Mouse (Mus musculus) CD4-positive, CD25-positive, alpha-beta regulatory T cell, adult 2 months (primary cell): ENCODE data around the gene Rabl6.
A peak's percentile ranks its signal among the peaks of the same experiment; 100 is the strongest.
"Not testable (repeated sequence)": the region's sequence is repeated elsewhere in the genome, so short reads cannot be mapped to it uniquely, and the experiment has no call there.

Experiments
- DNase-seq: peaks from one replicate; pipeline ENCODE4 v3.0.0-alpha.2; 2012; ENCODE audit warnings: low read depth, low spot score

Rabl6 gene

DNA sequence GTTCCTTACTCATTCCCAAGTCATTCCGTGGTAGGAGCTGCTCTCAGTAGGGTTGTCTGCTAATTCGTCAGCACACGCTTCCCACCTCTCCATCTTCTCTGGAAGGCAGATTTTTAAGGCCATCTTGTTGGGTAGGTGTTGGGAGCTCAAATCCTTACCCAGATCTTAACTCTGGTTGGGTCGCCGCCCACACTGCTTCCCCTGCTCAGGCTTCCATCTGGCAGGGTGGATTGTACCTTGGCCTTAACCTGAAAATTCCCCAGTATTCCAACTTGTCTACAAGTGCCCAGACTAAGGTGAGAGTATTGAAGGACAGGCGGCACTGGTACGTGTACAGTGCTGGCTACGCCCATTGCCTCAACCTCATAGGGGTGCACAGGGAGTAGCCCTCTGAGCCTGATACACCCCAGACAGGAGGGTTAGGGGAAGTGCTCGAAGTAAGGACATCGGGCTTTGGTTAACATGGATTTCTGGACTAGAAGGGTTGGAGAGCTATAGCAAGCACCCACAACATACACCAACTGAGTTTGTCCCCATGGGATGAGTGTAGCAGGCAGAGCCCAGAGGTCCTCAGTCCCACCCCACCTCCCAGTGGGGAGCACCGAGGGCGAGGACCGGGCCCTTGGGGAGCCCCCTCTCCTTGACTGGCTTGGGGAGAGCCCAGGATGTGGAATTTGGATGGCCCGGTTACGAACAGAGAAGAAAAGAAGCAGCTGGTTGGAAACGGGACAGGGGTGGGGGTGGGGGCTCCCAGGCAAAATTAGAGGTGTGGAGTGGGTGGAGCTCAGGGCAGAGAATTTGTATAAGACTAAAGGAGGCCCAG, 32.1 kb downstream of the Rabl6 start:
- DNase-seq: no peak

DNA sequence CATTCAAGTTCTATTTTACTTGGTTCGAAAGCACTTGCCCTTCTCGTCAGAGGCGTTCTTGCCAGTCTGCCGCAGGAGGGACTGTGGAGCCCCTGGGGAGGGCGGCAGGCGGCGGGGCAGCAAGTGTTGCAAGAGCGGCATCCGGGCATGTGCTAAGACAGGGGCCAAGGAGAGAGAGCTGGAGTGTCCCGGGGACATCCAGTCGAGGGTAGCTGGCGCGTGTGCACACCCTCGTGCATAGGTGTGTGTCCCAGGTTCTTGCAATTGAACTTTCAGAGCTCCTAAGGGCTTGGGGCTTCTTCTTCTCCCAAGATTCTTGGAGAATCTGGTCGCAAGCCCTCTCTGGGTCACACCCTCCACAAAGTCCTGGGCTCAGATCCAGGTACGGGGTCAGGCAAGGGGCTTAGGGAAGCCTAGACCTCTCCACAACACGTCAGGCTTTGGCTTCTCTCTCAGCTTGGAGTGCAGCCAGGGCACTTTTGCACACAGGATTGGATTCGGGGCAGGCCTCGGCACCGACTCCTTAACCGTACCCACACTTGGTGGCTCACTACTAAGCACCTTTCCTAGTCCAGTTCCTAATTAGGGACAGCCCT, 32.8 kb downstream of the Rabl6 start:
- peak; percentile 60 for DNase-seq

DNA sequence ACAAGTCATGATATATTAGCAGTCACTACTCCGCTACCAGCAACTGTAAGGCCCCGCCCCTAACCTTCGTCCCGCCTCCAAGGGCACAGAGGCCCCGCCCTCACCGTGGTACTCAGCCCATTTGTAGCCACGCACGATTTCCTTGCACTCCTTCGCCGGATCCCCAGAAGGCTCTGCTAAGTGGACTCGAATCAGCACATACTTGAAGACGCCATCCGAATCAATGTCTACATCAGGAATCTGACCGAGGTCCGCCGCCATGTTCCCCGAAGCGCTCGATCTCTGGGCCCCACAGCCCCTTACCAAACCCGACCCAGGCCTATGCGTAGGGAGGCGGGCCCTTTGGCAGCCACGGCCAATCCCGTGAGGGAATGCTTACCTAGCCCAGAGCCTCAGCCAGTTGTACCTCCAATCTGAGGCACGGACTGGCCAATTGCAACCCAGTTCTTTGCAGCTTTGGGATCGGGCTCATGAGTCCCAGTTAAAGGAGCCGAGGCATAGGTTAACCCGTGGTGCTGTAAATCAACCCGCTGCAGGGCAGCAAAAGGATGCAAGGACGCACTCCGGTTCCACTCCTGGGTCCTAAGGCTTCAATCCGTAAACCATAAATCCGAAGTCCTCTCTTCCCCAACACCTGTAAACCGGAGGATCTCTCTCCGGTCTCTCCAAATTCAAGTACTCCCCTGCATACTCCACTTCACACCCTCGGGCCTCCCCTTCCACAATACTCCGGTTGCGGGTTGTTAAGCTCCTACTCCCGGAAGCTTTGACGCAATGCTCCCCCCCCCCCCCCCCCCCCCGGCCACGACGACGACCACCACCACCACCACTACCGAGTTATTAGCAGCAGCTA, 33.5 kb downstream of the Rabl6 start, which contains the start of the genes Mamdc4 and Phpt1:
Gene Mamdc4, minus strand, starts transcription at position 267 of the 853 bp plus-strand sequence.
Gene Phpt1, minus strand, starts transcription at position 646 of the 853 bp plus-strand sequence.
- peak; percentile 97 for DNase-seq

DNA sequence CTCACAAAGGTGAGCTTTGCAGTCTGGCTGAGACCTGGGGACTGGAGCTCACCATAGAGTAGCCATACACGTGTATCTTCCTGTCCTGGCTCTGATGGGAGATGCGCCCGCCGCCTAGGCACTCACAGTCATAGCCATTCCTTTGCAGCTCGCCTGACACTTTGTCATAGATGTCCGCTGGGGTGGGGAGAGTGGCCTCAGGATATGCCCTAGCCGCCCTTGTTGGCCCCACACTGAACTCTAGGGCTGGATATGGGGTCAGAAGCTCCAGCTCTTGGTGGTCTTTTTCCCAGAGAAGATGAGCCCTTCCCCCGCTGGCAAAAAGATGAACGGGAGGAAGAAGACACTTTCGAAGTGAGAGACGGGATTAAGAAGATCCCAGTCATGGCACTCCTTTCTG, 34.2 kb downstream of the Rabl6 start:
- DNase-seq: no peak

DNA sequence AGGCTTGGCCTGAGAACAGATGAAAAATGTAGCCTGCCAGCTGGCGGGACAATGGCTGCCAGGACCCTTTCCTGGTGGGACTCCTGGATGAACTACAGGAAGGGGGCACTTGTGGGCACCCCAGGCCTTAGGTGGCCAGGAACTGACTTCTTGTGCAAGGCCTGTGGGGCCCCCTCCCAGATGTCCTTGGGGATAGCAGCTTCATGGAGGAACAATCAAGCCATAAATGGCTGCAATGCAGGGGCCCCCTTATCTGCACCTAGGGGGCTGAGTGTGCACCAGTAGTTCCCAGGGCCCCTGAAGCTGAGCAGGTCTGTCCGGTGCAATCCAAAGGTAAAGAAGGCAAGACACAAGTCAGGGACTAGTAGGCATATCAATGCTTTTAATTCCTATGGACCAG, 35.3 kb downstream of the Rabl6 start:
- no peak for DNase-seq

DNA sequence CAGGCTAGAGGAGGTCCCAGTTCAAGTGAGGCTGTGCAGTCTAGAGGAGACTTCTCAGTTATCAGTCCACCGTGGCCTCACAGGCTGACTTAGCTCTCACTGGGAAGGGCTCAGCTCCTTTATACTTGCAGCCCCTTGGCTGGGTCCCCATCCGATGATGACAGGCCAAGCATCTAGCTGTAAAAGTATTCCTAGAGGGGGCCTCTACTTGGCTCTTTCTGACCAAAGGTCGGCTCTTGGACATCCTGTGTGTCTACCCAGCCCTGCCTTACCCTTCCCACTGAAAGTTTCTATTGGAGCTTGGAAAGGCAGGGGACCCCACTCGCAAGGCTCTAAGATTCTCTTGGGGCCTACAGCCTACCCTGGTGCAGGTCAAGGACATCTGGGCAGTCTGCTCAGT, 37.1 kb downstream of the Rabl6 start:
- DNase-seq: no peak

DNA sequence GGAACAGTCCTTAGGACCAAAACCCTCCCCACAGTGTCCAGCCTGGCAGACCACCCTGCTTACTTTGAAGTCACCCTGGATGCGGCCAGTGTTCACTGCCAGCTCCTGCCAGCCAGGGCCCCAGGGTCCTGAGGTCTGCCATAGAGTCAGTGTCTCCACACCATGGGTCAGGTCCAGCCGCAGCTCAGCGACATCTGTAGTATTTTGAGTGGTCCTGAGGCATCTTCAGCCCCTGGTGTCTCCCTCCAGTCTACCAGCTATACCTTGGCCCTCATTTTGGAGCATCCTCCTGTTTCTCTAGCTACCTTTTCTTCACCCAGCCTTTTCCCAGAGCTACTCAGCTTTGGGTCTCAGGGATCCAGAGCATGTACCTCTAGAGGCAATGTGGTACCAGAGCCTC, 39.0 kb downstream of the Rabl6 start:
- no peak for DNase-seq

DNA sequence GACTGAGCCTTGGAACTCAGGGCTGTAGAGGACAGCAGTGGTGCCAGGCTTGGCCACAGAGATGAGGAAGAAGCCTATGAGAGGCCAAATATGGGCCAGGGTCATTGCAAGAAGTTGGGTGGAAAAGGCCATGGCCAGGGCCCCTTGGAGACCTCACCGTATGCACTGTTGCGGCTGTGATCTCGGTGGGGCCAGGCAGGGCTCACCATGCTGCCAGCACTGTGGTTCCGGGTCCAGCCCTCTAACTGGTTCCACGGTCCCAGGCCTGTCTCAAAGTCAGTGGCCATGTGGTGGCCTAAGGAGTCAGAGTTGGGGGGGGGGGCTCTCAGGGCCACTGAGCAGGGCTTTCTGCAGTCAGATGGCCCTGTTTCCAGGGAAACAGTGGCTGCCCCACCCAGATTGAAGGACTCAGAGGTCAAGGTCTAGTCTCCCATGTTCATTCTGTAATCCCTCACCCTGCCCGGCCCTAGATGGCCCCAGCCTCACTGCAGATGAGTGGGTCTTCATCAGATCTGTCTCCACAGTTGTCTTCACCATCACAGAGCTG, 39.8 kb downstream of the Rabl6 start:
- DNase-seq: no peak

DNA sequence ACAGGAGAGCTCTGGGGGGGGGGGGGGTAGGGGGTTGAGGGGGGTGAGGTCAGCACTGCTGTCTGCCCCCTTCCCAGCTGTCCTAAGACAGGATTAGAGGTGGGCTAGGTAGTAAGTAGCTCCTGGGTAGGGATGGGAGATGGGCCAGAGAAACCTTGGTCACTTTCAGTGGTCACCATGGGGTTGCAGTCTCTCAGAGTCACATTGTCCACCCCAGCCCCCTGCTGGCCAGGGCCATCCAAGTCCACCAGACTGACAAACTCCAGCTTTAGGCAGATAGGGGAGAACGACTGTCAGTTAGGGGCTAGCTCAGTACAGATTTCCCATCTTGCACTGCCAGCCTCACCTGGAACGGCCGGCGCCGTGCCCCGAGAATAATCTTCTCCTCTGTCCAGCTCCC, 41.8 kb downstream of the Rabl6 start:
- DNase-seq: no peak

DNA sequence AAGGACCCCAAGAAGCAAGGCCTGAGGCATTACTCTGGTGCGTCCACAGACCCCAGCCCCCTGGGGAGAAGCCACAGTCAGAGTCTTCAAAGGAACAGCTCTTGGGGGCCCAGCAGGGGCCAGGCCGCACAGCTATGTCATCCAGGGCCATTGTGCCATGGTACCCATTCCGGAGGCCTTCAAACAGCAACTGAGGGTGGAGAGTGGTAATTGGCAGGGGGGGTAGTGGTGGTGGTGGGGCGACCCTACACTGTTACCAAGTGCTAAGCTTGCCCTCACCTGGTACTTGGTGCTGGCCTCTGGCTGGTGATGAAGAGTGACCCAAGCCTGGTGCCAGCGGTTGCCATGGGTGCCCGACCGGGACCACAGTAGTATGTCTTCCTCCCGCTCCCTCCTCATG, 42.6 kb downstream of the Rabl6 start:
- no peak for DNase-seq

DNA sequence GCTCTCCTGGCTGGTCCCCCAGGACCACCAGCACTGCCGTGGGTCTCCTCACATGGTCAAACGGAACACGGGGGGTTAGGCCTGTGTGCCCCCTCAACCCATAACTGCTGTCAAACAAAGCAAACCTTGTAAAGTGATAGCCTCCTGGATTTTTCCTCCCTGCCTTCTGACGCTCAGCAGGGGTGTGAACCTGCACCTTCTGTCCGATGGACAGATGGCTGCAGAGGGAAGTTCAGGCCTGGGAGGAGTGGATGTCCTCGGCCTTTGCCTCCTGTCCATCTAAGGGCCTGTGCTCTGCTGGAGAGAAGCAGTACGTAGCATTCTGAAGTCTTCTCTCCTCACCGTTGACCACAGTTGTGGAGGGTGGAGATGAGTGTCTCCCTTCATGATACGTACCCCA, 46.4 kb downstream of the Rabl6 start:
- no peak for DNase-seq

DNA sequence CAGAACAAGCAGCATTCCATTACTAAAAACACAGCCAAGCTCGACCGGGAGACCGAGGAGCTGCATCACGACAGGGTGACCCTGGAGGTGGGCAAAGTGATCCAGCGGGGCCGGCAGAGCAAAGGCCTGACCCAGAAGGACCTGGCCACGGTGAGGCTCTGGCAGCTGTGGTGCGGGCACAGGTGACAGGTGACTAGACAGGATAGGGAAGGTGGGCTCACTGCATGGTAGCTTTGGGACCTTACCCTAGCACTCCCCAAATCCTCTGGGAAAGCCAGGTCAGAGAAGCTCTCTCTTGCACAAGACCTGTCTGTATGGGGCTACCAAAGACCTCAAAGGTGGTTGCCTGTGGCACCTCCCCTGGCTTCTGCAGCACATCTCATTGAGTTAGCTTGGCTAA, 47.8 kb downstream of the Rabl6 start:
- no peak for DNase-seq

DNA sequence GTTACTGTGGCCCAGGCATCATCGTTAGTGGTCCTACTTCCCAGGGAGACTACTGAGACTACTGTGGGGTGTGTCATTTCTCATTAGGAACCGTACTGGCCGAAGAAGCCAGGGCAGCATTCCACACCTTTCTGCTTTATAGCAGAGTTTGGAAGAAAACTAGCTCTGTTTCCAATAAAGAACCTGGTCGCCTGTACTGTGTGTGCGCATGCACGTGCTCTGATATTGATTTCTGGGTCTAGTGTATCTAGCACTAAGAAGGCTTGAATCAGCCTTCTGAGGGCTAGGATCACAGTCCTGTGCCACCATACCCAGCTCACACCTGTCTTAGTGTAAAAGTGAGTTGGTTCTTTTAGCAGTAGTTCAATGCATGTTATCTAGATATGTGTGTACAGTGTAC, 49.5 kb downstream of the Rabl6 start:
- DNase-seq: no peak

DNA sequence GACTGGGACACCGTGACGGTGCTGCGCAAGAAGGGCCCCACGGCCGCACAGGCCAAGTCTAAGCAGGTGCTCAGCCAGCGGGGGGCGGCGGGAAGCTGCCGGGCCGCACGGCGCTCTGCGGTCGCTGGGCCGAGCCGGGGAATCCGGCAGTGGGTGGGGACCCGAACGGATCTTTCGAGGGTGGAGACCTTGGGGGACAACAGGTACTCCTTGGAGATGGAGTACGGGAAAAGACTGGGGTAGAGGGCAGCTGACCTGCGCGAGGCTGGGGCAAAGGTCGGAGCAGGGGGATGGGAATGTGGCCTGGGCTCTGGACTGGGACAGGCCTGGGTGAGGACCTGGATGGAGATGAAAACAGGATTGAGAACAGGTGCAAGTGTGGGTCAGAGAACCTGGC, 50.4 kb downstream of the Rabl6 start:
- DNase-seq: no peak

DNA sequence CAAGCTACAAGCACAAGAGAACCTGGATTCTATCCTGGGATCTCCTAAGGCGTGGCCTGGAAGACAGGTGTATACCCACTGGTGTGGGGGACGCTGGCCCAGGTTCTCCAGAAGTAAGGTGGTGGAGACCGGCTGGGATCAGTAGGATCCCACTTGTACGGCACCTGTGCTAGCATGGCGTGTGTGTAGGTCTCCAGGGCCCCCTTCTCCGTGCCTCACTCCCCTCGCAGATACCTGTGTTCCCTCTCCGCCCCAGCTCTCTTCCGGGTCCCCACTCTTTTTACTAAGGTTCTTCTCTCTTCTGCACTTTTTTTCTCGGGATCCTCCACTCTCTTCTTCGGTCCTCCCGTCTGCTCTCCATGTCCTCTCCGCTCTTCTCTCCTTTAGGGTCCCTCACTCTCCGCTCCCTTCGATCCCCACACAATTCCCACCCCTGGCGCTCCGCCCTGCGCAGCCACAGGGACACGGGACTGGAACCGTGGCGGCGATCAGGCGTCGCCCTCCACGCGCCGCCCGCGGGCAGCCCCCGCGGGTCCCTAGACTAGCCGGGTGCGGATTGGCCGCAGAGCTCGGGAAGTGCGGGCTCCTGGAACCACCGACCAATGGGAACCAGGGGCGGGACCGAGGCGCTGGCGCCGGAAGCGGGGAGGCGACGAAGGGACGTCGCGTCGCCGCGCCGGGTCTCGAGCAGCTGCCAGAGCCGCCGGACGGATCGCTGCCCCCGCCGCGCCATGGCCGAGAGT, 50.9 kb downstream of the Rabl6 start, which contains the start of gene Edf1:
Gene Edf1, plus strand, starts transcription at position 627 of the 743 bp plus-strand sequence.
- DNase-seq: peak; percentile 94

DNA sequence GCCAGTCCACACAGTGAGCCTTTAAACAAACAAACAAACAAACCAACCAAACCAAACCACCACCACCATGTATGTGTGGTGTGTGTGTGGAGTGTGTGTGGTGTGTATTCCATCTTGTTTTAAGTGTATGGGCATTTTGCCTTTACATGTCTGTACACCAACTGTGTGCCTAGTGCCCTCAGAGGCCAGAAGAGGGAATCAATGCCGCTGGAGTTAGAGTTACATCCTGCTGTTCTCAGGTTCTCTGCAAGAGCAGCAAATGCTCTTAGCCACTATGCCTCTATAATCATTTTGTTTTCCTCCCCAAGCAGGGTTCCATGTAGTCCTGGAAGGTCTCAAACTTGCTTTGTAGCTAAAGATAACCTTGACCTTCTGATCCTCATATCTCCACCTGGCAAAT, 52.0 kb downstream of the Rabl6 start:
- no peak for DNase-seq

DNA sequence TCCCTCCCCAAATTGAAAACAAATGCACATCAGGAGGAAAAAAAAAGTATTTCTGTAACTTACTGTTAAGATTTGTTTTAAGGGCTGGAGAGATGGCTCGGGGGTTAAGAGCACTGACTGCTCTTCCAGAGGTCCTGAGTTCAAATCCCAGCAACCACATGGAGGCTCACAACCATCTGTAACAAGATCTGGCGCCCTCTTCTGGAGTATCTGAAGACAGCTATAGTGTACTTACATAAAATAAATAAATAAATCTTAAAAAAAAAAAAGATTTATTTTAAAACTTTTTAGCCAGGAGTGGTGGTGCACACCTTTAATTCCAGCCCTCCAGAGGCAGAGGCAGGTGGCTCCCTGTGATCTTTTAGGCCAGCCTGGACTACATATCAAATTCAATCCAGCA, 52.8 kb downstream of the Rabl6 start:
- DNase-seq: not testable (repeated sequence)

DNA sequence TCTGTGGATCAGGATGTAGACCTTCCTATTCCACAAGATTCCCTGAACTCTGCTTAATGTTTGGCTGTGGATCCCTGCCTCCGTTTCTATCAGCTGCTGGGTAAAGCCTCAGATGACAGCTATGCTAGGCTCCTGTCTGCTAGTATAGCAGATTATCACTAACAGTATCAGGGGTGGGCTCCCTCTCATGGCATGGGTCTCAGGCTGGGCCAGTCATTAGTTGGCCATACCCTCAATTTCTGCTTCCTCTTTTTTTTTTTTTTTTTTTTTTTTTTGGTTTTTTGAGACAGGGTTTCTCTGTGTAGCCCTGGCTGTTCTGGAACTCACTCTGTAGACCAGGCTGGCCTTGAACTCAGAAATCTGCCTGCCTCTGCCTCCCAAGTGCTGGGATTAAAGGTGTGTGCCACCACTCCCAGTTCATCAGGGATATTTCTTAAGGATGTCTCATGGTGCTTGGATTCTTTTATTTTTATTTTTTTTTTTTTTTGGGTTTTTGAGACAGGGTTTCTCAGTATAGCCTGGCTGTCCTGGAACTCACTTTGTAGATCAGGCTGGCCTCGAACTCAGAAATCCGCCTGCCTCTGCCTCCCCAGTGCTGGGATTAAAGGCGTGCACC, 55.0 kb downstream of the Rabl6 start:
- DNase-seq: not testable (repeated sequence)

DNA sequence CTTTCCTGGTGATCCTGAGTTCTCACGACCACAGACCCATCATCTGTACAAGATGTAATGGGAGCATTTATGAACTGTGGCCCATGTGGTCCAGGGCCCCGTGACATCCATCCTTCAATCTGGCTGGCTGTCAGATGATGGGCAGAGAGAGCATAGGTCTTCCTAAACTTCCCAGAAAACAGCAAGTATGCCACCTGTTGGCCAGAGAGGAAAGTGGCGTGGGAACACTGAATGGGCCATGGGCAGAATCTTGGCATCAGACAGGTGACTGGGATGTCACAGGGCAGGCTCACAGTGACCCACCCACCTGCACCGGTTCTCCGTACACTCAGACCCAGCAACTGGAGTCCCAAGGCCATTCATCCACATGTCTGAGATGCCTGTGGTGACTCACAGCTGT, 57.1 kb downstream of the Rabl6 start:
- peak; percentile 70 for DNase-seq
